Mouse (Mus musculus) heart, embryonic 13.5 days (tissue): ENCODE measurements around the gene Emilin2. TPM values are rescaled to one million over a fixed set of nuclear protein-coding genes. Genes with fewer than 3 reads are reported as not detected.

Source experiments
- ATAC-seq: fragments of 200-750 bp; cut with Nextera tagmentation; 2 replicates; pipeline ENCODE4 v1.8.0; 2017; ENCODE audit warnings: moderate TSS enrichment; ENCODE audit not compliant: insufficient number of reproducible peaks, low FRiP score, low TSS enrichment; ENCODE audit errors: extremely low read depth
- H3K27ac ChIP-seq: fragments of 300-500 bp; sonication (generic); replicated peaks from 2 replicates; pipeline ENCODE4 v1.5.1; 2015; ENCODE audit warnings: moderate library complexity, mild to moderate bottlenecking, inconsistent platforms
- H3K27me3 ChIP-seq: fragments of 300-500 bp; sonication (generic); replicated peaks from 2 replicates; pipeline ENCODE4 v1.6.1; 2015; ENCODE audit warnings: mild to moderate bottlenecking, inconsistent platforms
- H3K36me3 ChIP-seq: fragments of 300-500 bp; sonication (generic); 2 replicates; pipeline ENCODE4 v1.6.1; 2015; ENCODE audit warnings: mild to moderate bottlenecking, inconsistent platforms
- H3K4me1 ChIP-seq: fragments of 300-500 bp; sonication (generic); 2 replicates; pipeline ENCODE4 v1.6.1; 2015; ENCODE audit warnings: inconsistent platforms
- H3K4me2 ChIP-seq: fragments of 300-500 bp; sonication (generic); 2 replicates; pipeline ENCODE4 v1.6.1; 2015; ENCODE audit warnings: inconsistent platforms, mild to moderate bottlenecking, moderate library complexity
- H3K4me3 ChIP-seq: fragments of 300-500 bp; sonication (generic); 2 replicates; pipeline ENCODE4 v1.5.1; 2015; ENCODE audit warnings: moderate library complexity, mild to moderate bottlenecking, inconsistent platforms
- H3K9ac ChIP-seq: fragments of 300-500 bp; sonication (generic); 2 replicates; pipeline ENCODE4 v1.6.1; 2015; ENCODE audit warnings: inconsistent platforms, mild to moderate bottlenecking, moderate library complexity
- H3K9me3 ChIP-seq: fragments of 300-500 bp; sonication (generic); 2 replicates; pipeline ENCODE4 v1.6.1; 2016; ENCODE audit warnings: inconsistent platforms
- WGBS: fragments of 180-500 bp; shearing (Covaris S2); methylation state at CpG from one replicate; pipeline ENCODE4 v1.1.7; 2015; ENCODE audit warnings: mixed read lengths; 5-methylcytosine and 5-hydroxymethylcytosine counted together
- polyA plus RNA-seq: library from polyadenylated mRNA; unstranded; fragments of >200 nt; fragmentation: Nextera tagmentation; extraction: Ambion mirVana; gene quantifications from 2 replicates; pipeline ENCODE4 v1.2.1, GENCODE M21; 2015

The Emilin2 gene
- polyA plus RNA-seq, 1 experiment from 2014 or later, result 47.4 TPM

DNA sequence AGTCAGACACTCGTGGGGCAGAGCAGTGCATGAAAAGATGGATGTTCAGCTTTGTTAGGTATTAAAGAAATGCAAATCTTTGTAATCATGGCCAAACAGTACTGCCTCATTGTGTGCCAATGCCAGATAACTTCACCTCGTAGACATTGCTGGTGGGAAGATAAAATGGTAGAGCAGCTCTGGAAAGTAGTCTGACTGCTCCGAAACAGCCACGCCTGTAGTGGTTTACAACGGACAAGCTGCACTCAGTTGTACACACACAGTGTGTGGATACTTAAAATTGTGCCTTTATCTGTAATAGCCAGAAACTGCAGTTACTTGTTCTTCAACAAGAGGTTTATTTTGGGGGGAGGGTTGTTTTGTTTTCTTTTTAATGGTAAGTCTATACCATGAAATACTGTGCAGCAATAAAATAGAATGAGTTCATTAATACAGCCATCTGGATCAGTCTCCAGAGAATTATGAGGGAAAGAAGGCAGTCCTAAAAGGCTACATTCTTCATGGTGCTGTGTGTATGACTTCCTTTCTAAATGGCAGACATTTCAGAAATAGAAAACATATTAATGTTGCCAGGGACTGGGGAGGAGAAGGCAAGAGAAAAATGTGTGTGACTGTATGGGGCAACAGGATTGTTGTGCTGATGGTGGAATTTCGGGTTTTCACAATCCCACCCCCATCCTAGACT lies 99.7 kb downstream of the Emilin2 start:
- Histone ChIP-seq H3K4me2 (peak overlapping the region; percentile 2; the same call in 1 of the 2 replicates), H3K4me1 (peaks cover 60% of the 10 kb centered on the region), H3K27me3 (no peaks in the 10 kb centered on the region), H3K4me3 (no peak overlapping the region), H3K27ac (no peak overlapping the region), H3K9me3 (peaks cover 6% of the 10 kb centered on the region; the same call in 1 of the 2 replicates), H3K9ac (no peak overlapping the region), H3K36me3 (peaks cover 10% of the 10 kb centered on the region; the same call in 1 of the 2 replicates)
- WGBS, result 65% methylated on average over 6 of the region's 6 CpGs
- ATAC-seq, result no peak

DNA sequence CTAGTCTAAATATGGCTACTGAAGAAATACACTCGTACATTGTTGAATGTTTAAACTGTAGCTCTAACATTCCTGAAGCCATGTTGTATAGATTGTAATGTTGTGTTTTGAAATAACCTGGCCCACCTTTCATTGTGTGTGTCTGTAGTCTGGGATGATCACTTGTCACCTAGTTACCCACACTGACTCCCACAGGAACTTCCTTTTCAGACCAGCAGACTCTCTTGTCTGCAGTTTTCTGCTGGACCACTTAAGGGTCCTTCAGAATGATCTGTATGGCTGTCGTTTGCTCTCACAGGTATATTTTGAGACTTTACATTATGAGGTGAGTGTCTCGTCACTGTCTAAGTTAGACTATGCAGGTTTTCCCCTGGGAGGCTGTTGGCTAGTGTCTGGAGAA lies 101.8 kb downstream of the Emilin2 start:
- no peak overlapping the region for H3K4me2 ChIP-seq

DNA sequence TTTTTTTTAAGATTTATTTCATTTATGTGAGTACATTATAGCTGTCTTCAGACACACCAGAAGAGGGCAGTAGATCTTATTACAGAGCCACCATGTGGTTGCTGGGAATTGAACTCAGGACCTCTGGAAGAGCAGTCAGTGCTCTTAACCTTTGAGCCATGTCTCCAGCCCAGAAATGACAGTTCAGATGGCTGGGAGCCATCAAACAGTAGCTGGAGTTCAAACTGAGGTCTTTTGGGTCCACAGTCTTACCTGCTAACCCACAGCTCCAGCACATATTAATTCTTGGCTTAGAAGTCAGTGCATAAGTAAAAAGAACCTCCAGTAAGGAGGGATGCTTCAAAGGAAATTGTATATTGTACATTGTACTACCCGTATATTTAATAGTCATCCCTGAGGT lies 102.9 kb downstream of the Emilin2 start:
- Histone ChIP-seq H3K27ac (no peak overlapping the region), H3K9ac (no peak overlapping the region), H3K36me3 (peaks cover 10% of the 10 kb centered on the region; the same call in 1 of the 2 replicates), H3K4me1 (peaks cover 59% of the 10 kb centered on the region), H3K4me3 (no peak overlapping the region), H3K4me2 (no peak overlapping the region), H3K27me3 (no peaks in the 10 kb centered on the region), H3K9me3 (peaks cover 6% of the 10 kb centered on the region; the same call in 1 of the 2 replicates)
- WGBS, result 90% methylated on average over 1 of the region's 1 CpGs
- ATAC-seq, result no peak

More for the DNA sequence above, 101.8 kb downstream of the Emilin2 start:
- ATAC-seq, result no peak
- H3K27me3 ChIP-seq, result no peaks in the 10 kb centered on the region
- H3K4me3 ChIP-seq, result no peak overlapping the region
- peaks cover 61% of the 10 kb centered on the region for H3K4me1 ChIP-seq
- H3K36me3 ChIP-seq, result peaks cover 10% of the 10 kb centered on the region; the same call in 1 of the 2 replicates
- peaks cover 6% of the 10 kb centered on the region; the same call in 1 of the 2 replicates for H3K9me3 ChIP-seq
- H3K9ac ChIP-seq, result no peak overlapping the region
- no peak overlapping the region for H3K27ac ChIP-seq
- WGBS, result 46% methylated on average over 3 of the region's 3 CpGs

DNA sequence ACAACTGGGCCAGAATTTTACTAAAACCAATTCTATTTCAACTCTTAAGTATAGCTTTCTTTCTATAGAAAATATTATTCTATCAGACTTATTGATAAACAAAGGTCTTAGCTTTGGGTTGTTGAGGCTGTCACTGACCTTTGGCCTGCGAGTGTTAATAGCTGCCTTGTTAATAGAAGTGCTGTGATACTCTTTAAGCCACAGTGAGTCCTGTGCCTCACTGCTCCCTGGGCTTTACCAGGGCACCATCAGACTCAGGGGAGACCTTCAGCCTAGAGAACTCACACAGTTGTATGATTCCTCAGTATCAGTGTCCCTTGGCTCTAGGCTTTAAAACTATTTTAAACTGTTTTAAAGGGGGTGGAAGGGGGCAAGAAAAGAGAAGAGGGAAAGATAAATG lies 103.4 kb downstream of the Emilin2 start:
- Histone ChIP-seq H3K36me3 (peaks cover 10% of the 10 kb centered on the region; the same call in 1 of the 2 replicates), H3K4me1 (peaks cover 55% of the 10 kb centered on the region), H3K4me3 (no peak overlapping the region), H3K4me2 (no peak overlapping the region), H3K9ac (no peak overlapping the region), H3K27ac (no peak overlapping the region), H3K27me3 (no peaks in the 10 kb centered on the region), H3K9me3 (peaks cover 6% of the 10 kb centered on the region; the same call in 1 of the 2 replicates)
- no peak for ATAC-seq
- WGBS, result 92% methylated on average over 1 of the region's 1 CpGs

DNA sequence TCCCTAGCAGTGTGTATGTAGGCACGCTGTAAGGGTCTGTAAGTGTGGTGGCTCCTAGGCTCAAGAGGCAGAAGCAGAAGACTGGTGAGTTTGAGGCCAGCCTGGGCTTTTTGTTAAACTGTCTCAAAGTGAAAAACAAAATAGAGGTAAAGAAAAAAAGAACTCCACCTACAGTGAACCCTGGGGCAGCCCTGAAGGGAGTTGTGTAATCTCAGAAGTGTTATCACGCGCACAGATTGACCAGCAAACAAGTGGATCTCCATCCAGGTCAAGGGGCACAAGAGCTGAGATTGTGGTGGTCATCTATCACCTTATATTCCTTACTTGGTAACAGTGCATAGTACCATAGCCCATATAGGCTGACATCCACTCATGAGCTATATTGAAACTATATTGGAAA lies 104.5 kb downstream of the Emilin2 start:
- peaks cover 6% of the 10 kb centered on the region; the same call in 1 of the 2 replicates for H3K9me3 ChIP-seq
- WGBS, result 91% methylated on average over 3 of the region's 3 CpGs
- ATAC-seq, result no peak
- no peak overlapping the region for H3K4me3 ChIP-seq
- peaks cover 58% of the 10 kb centered on the region for H3K4me1 ChIP-seq
- no peak overlapping the region for H3K9ac ChIP-seq
- H3K27me3 ChIP-seq, result no peaks in the 10 kb centered on the region
- no peak overlapping the region for H3K27ac ChIP-seq
- peaks cover 10% of the 10 kb centered on the region; the same call in 1 of the 2 replicates for H3K36me3 ChIP-seq
- H3K4me2 ChIP-seq, result no peak overlapping the region

DNA sequence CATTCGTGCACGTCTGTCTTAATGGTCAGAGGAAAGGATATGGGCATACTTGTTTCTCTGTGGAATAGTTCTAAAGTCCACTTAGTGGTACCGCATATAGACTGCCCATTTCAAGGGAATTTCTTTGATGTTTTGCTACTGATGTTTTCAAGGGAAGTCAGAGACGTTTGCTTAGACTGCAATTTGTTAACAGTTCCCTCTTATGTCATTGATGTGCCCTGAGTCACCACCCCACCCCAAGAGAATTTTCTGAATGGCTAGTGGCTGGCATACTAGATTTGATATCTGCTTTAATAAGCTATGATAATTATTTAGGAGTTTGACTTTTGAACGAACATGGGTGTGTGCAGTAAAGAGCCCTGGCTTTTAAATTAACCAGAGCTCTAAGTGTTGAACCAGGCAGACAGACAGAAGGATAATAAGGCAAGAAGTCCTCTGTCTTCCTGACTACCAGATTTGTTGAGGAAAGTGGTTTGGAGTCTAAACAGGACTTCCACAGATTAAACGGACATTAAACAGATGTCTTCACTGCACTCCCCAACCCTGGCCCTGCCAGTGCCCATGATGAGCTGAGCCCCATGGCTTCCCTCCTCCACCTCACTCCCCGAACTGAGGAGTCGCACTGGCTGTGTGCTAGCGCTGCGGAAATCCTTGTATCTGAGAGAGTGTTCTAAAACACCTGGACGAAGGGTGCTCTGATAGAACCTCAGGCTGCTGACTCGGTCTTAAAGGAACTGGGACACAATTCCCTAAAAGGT lies 105.5 kb downstream of the Emilin2 start:
- peaks cover 6% of the 10 kb centered on the region; the same call in 1 of the 2 replicates for H3K9me3 ChIP-seq
- no peaks in the 10 kb centered on the region for H3K27me3 ChIP-seq
- no peak for ATAC-seq
- 47% methylated on average over 12 of the region's 12 CpGs for WGBS
- peaks cover 53% of the 10 kb centered on the region for H3K4me1 ChIP-seq
- H3K4me3 ChIP-seq, result no peak overlapping the region; the same call in 1 of the 2 replicates
- H3K9ac ChIP-seq, result peak overlapping the region; percentile 58; the same call in 1 of the 2 replicates
- peak overlapping the region; percentile 35; the same call in 1 of the 2 replicates for H3K4me2 ChIP-seq
- H3K27ac ChIP-seq, result no peak overlapping the region
- H3K36me3 ChIP-seq, result peaks cover 10% of the 10 kb centered on the region; the same call in 1 of the 2 replicates

DNA sequence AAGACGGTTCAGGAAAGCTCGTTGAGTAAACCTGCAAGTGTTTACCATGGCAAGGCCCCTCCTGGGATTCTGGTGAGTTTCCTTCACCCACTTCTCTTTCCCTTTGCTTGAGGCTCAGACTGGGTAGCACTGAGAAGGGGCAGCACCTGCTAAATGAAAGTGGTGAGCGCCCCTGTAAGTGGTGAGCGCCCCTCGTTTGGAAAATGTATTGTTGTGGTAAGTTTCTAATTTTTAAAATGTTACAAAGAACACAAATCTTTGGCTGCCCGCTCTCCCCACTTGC lies 107.0 kb downstream of the Emilin2 start:
- H3K4me2 ChIP-seq, result peak overlapping the region; percentile 40; the same call in 1 of the 2 replicates
- H3K4me1 ChIP-seq, result peaks cover 47% of the 10 kb centered on the region
- no peak for ATAC-seq
- 75% methylated on average over 6 of the region's 6 CpGs for WGBS
- peak overlapping the region; percentile 20 for H3K4me3 ChIP-seq
- no peak overlapping the region for H3K27ac ChIP-seq
- H3K9me3 ChIP-seq, result peaks cover 6% of the 10 kb centered on the region; the same call in 1 of the 2 replicates
- H3K9ac ChIP-seq, result no peak overlapping the region; the same call in 1 of the 2 replicates
- H3K36me3 ChIP-seq, result peaks cover 10% of the 10 kb centered on the region; the same call in 1 of the 2 replicates
- no peaks in the 10 kb centered on the region for H3K27me3 ChIP-seq

DNA sequence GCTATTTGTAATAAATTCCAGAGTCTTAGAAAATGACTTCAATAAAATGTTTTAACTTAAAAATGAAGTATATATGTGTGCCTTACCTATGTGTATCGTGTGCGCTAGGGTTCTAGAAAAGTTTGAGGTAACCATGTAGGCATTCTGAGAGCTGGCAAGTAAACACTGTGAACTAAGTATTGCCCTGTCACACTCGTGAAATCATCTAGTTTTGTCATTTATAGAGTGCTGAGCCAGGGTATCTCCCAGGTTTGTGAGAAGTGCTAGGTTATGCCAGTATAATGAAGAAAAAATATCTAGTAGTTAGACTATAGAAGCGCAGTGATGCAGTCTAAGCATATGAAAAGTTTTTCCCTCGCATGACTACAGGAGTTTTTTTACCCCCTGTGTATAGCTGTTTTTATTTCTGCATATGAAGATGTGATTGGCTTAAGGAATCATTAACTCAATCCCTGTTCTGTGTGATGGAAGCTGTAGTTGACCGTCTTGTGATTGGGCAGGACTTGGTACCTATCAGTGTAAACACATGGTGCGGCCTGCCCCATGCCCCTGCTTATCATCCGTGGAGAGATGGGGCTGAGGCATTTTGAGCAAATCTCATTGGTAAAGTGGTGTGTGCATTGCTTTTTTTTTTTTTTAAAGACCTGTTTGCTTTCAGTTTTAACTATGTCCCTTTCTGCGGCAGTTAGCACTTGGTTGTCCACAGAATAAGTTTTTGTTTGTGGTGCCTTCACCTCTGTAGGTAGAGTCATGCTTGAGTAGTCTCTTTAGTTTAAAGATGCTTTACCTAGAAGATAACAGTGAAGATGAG lies 107.6 kb downstream of the Emilin2 start:
- WGBS, result 76% methylated on average over 9 of the region's 9 CpGs
- ATAC-seq, result no peak
- H3K4me2 ChIP-seq, result peak overlapping the region; percentile 40; the same call in 1 of the 2 replicates

More for the DNA sequence above, 107.6 kb downstream of the Emilin2 start:
- H3K9ac ChIP-seq, result no peak overlapping the region; the same call in 1 of the 2 replicates
- peaks cover 43% of the 10 kb centered on the region for H3K4me1 ChIP-seq
- peaks cover 10% of the 10 kb centered on the region; the same call in 1 of the 2 replicates for H3K36me3 ChIP-seq
- no peaks in the 10 kb centered on the region for H3K27me3 ChIP-seq
- peaks cover 6% of the 10 kb centered on the region; the same call in 1 of the 2 replicates for H3K9me3 ChIP-seq
- no peak overlapping the region for H3K27ac ChIP-seq
- peak overlapping the region; percentile 20 for H3K4me3 ChIP-seq

Other genes starting within 250 kb of the Emilin2 start
- 17.1 TPM in 2 replicates for gene Lpin2, start 129.4 kb downstream of the Emilin2 start, polyA plus RNA-seq
- gene Gm4707, start 147.9 kb upstream of the Emilin2 start, polyA plus RNA-seq, result 1.7 and 2.5 TPM in 2 replicates
- 34.9 and 38.4 TPM in 2 replicates for gene Smchd1, start 163.4 kb upstream of the Emilin2 start, polyA plus RNA-seq
- 30.8 and 34.1 TPM in 2 replicates for gene Ndc80, start 214.9 kb upstream of the Emilin2 start, polyA plus RNA-seq
- gene Spdya, start 240.1 kb upstream of the Emilin2 start, polyA plus RNA-seq, result 0.25 and 0.32 TPM in 2 replicates